Mouse (Mus musculus): ENCODE results near the gene Fam184b.
"Not testable (repeated sequence)": the region's sequence is repeated elsewhere in the genome, so short reads cannot be mapped to it uniquely, and the experiment has no call there.

Fam184b gene

GRCm38 (mm10) chr5:45638806-45639714 lies at the start of gene Fam184b:
Gene Fam184b (minus strand): TSS chr5:45639614.
- peak; percentile 16 for DNase-seq (ENCODE audit: low read depth, low spot score)

DNA sequence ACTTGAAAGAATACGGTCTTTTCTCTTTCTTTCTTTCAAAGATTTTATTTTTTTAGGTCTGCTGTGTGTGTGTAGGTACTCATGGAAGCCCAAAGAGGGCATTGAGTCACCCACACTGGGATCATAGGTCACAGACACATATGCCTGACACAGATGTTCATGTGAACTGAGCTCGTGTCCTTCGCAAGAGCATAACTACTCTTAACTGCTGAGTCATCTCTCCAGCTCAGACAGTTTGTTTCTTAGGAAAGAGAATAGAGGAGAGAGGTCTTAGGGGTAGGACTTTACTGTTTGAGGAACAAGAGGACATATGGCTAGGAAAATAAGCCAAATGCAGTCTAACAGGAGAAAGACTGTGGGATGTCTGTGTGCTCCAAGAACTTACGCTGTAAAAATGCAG lies 49.7 kb upstream of the Fam184b start:
- no peak for DNase-seq (ENCODE audit: low read depth, low spot score)

- DNase-seq (ENCODE audit: low read depth, low spot score) = no peak
Measured at GRCm38 (mm10) chr5:45686223-45686622, 46.8 kb upstream of the Fam184b start.

DNA sequence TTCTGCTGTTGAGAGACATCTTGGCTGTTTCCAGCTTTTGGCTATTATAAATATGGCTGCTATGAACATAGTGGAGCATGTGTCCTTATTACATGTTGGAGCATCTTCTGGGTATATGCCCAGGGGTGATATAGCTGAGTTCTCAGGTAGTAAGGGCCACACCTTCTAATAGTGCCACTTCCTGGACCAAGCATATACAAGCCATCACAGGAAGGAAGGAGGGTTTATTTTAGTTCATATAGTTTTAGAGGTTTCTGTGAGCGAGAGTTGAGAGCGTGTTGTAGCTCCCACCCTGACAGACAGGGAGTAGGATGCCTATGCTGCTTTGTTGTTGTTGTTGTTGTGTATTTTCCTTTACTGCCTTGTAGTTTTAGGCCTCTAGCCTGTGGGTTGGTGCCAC lies 45.8 kb upstream of the Fam184b start:
- DNase-seq (ENCODE audit: low read depth, low spot score) = no peak

GRCm38 (mm10) chr5:45683388-45683787 lies 44.0 kb upstream of the Fam184b start:
- no peak for DNase-seq (ENCODE audit: low read depth, low spot score)

GRCm38 (mm10) chr5:45679955-45680354 lies 40.5 kb upstream of the Fam184b start:
- DNase-seq (ENCODE audit: low read depth, low spot score) = no peak

DNA sequence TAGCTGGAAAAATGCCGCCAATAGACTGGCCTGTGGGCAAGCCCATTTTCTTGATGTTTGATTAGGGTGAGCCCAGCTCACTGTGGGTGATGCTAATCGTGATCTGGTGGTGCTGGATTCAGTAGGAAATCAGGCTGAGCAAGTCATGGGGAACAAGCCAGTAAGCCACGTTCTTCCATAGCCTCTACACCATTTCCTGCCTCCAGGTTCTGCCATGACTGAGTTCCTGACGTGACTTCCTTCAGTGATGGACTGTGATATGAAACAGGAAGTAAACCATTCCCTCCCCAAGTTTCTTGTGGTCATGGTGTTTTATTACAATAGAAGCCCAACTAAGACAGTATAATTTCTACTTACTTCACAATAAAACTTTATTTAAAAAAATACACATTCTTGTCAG lies 38.2 kb upstream of the Fam184b start:
- no peak for DNase-seq (ENCODE audit: low read depth, low spot score)

GRCm38 (mm10) chr5:45675032-45675431 lies 35.6 kb upstream of the Fam184b start:
- DNase-seq (ENCODE audit: low read depth, low spot score) = peak; percentile 26

DNA sequence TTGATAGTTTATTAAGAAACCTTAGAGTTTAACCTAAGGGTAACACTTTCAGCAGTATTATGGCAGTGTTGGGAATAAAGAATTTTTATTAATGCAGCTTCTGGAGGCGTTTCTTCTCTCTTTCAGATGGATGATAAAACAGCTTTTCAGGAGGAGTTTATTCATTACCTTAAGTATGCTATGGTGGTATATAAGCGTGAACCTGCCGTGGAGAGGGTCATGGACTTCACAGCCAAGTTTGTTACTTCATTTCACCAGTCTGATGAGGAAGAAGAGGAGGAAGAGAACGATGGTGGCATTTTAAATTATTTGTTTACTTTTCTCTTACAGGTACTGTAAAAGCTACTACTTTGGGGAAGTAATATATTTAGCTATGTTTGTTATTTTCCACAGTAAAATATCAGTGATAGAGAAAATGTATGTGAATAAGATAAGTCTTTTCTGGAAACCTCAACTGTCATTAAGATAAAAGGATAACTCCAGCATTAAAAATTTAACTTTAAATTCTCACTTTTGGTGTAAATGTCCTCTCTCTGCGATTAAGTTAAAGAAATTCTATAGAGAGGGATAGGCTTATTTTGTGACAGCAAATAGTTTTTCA lies 31.6 kb upstream of the Fam184b start:
- no peak for DNase-seq (ENCODE audit: low read depth, low spot score)

DNA sequence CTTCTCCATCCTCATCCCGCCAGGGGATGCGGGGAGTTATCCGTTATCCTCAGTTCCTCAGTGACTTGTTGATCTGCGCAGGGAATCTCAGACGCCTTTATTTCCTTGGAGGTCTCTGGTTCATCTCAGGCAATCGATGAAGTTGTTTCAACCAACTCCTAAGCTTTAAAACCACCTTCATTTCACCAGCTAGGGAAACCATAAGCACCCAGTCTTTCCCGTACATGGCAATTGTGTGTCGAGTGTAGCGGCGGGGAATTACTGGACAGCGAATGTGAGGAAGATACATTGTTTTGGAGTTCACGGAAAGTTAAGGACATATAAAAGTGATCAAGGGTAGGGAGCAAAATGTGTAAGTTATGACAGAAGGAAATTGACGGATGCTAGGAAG lies 30.9 kb upstream of the Fam184b start:
- DNase-seq (ENCODE audit: low read depth, low spot score) = no peak

- peak; percentile 98 for DNase-seq (ENCODE audit: low read depth, low spot score)
Measured at GRCm38 (mm10) chr5:45669598-45670279, 30.3 kb upstream of the Fam184b start, which contains the start of gene Ncapg. Gene Ncapg (plus strand): TSS chr5:45669919.

DNA sequence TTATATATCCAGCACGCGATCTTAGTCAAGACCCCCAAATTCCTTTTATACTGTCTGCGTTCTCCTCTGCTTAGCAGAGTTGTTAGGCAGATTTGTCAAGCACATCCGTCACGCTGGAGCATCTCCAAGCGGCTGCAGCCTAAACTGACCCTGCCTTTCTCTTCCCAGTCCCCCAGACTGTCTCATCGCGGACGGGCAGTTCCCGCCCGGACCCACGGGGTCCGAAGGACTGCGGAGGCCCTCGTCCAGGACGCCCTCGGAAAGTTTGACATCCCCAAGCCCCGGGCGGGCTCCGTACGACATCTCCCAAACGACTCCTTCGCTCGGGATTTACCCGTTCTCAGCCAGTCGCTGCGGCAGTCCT lies 29.8 kb upstream of the Fam184b start:
- no peak for DNase-seq (ENCODE audit: low read depth, low spot score)

DNA sequence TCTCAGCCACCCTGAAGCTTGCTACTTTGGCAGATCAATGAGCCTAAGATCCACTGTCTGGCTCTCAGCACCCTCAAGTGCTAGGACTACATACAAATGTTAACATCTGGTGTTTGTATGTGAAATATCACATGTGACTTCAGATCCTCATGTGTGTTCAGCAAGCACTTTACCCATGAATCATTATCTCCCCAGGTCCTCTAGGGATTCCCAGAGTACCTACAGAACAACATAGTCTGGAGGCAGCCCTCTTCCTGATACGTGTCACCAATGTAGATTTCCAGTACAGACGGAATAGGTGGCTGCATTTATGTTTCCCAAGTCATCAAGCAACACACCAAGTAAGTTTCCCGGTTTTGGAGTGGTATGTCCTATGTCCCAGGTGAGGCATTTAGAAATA lies 29.4 kb upstream of the Fam184b start:
- peak; percentile 30 for DNase-seq (ENCODE audit: low read depth, low spot score)

DNA sequence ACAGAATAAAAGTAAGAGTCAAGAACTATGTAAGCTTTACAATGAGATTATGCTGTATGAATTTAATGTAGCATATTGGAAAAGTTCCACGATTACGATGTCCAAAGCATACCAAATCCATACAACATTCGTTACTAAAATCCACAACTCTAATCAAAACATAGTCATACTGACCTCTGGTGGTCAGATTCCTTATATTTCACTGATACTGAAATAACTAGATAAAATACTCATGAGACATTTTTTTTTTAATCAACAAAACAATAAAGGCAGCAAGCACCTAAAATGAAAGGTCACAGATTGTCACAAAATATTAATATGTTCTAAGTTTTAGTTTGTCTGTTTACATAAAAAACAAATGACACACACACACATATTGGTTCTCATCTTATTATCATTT lies 28.9 kb upstream of the Fam184b start:
- peak; percentile 46 for DNase-seq (ENCODE audit: low read depth, low spot score)

GRCm38 (mm10) chr5:45658406-45658805 lies 19.0 kb upstream of the Fam184b start:
- DNase-seq (ENCODE audit: low read depth, low spot score) = not testable (repeated sequence)

DNA sequence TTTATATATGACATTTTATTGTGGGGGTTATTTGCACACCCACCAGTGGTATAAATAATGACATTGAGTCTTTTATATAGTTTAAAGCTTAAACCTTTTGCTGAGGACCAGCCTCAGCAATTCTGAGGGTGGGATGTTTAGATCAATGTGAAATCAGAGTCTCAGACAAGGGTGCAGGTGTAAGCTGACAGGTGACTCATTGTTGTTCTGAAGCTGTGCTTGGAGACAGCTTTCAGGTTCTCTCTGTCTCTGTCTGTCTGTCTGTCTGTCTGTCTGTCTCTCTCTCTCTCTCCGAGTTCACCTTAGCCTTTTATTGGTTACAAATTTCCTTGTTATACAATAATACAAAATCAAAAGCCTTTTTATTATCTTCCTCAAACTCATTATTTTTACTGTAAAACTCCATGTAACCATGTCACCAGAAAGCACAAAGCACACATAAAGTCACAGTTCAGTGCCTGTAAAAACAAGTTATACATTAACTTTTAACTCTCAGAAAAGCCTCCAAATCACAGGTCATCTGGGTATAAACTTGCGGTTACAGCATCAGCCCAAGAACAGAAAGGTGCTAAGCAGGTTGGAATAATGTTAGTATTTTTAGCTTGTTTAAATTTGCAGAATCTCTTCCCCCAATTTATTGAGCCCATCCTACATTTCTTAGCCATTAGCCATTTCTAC lies 11.8 kb upstream of the Fam184b start:
- no peak for DNase-seq (ENCODE audit: low read depth, low spot score)

DNA sequence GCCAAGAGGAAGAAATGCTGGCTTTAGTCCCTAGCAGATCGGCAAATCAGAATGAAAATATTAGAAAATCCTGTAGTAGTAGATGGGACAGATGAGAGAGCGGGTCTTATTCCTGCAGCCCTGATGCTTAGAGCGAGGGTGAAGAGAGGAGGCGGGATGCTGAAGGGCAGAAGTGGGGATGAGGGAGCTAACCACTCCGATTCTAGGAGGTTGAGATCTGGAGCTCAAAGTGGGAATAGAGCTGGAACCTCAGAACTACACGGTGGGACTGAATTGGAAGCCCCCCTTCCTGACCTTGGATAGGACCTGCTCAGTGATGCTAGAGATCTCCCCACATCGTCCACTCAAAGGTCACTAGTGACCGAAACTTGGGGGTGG lies 290 bp upstream of the Fam184b start:
- DNase-seq (ENCODE audit: low read depth, low spot score) = no peak

- no peak for DNase-seq (ENCODE audit: low read depth, low spot score)
Measured at GRCm38 (mm10) chr5:45638378-45638777, 1.0 kb downstream of the Fam184b start.

- DNase-seq (ENCODE audit: low read depth, low spot score) = no peak
Measured at GRCm38 (mm10) chr5:45629470-45629869, 9.9 kb downstream of the Fam184b start.

GRCm38 (mm10) chr5:45627771-45628170 lies 11.6 kb downstream of the Fam184b start:
- no peak for DNase-seq (ENCODE audit: low read depth, low spot score)

DNA sequence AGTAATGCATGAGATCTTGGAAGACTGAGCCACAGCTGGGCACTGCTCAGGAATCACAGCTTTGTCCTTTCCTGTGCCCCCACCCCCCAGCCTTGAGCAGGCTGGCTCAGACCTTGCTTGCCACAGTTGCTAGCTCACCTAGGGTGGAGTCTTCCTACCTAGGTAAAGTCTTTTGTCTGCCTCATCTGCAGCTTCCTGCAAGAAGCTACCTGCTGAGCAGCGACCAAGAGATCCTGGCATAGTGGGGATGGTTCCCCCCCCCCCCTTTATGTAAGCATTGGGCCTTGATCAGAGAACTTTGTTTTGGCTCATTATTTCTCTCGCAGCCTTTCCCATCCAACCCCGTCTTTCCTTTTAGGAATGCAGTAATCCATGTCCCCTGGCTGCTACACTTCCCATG lies 17.9 kb downstream of the Fam184b start:
- DNase-seq (ENCODE audit: low read depth, low spot score) = no peak

DNA sequence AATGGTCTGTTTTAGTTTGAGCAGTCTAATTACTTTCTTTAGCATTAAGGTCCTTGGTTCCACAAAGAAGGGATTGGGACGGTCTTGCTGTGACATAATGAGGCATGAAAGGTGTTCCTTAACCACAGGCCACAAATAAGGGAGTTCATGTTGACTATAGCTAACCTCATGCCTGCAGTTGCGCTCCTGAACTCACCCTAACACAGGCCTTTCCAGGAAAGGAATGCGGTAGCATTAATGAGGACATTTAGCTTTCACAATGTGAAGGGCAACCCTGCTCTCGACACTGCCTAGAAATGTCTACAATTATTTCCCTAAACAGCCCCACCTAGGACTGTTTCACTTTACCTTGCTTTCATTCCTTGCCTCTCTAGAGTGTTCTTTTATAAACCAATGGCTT lies 40.4 kb downstream of the Fam184b start:
- DNase-seq (ENCODE audit: low read depth, low spot score) = no peak
